Mouse (Mus musculus) liver, embryonic 13.5 days (tissue): ENCODE data around the gene Ndufa9. TPM values are rescaled to one million over a fixed set of nuclear protein-coding genes. Genes with fewer than 3 reads are reported as not detected.
A peak's percentile ranks its signal among the peaks of the same experiment; 100 is the strongest.

Source experiments
- ATAC-seq: fragments of 200-750 bp; cut with Nextera tagmentation; 2 replicates; pipeline ENCODE4 v1.8.0; 2017; ENCODE audit warnings: low read depth, mild to moderate bottlenecking, moderate number of reproducible peaks, moderate library complexity
- DNase-seq: peaks from one replicate; pipeline ENCODE4 v3.0.0; 2022
- H3K27ac ChIP-seq: fragments of 300-500 bp; sonication (generic); 2 replicates; pipeline ENCODE4 v1.5.1; 2015; ENCODE audit warnings: moderate library complexity, mild to moderate bottlenecking, inconsistent platforms
- H3K27me3 ChIP-seq: fragments of 300-500 bp; sonication (generic); 2 replicates; pipeline ENCODE4 v1.6.1; 2015; ENCODE audit warnings: mild to moderate bottlenecking, inconsistent platforms
- H3K36me3 ChIP-seq: fragments of 300-500 bp; sonication (generic); 2 replicates; pipeline ENCODE4 v1.6.1; 2015; ENCODE audit warnings: mild to moderate bottlenecking, inconsistent platforms
- H3K4me1 ChIP-seq: fragments of 300-500 bp; sonication (generic); replicated peaks from 2 replicates; pipeline ENCODE4 v1.6.1; 2015; ENCODE audit warnings: inconsistent platforms
- H3K4me2 ChIP-seq: fragments of 300-500 bp; sonication (generic); 2 replicates; pipeline ENCODE4 v1.6.1; 2015; ENCODE audit warnings: inconsistent platforms, mild to moderate bottlenecking, moderate library complexity
- H3K4me3 ChIP-seq: fragments of 300-500 bp; sonication (generic); replicated peaks from 2 replicates; pipeline ENCODE4 v1.5.1; 2015; ENCODE audit warnings: mild to moderate bottlenecking, inconsistent platforms
- H3K9ac ChIP-seq: fragments of 300-500 bp; sonication (generic); 2 replicates; pipeline ENCODE4 v1.6.1; 2015; ENCODE audit warnings: mild to moderate bottlenecking, inconsistent platforms
- H3K9me3 ChIP-seq: fragments of 300-500 bp; sonication (generic); replicated peaks from 2 replicates; pipeline ENCODE4 v1.6.1; 2016; ENCODE audit warnings: inconsistent platforms
- WGBS: fragments of 180-500 bp; shearing (Covaris S2); methylation state at CpG from one replicate; pipeline ENCODE4 v1.1.7; 2015; ENCODE audit not compliant: insufficient replicate concordance; 5-methylcytosine and 5-hydroxymethylcytosine counted together
- polyA plus RNA-seq: library from polyadenylated mRNA; unstranded; fragments of >200 nt; fragmentation: Nextera tagmentation; extraction: Ambion mirVana; gene quantifications from 2 replicates; pipeline ENCODE4 v1.2.1, GENCODE M21; 2015

Ndufa9 gene
- polyA plus RNA-seq, 1 experiment from 2014 or later: 176 TPM

DNA sequence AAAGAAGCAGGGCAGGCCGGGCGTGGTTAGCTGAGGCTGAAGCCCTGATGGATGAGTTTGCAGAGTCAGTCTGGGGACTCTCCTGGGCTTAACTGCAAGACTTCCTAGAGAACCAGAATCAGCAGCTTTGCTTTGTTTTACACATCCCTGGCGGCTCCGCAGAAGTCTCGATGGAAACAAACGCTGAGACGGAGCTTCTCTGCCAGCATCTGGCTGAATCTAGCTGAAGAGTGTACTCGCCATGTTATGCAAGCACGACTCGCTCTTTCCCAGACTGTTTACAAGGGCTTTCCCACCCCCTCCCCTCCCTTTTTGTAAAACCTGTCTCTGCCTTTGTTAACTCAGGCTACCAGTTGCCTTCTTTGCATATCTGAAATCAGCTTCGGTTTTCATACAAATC, 46.0 kb downstream of the Ndufa9 start:
- Histone ChIP-seq H3K9me3 (no peaks in the 10 kb centered on the region), H3K9ac (no peak overlapping the region), H3K4me2 (no peak overlapping the region), H3K4me1 (no peaks in the 10 kb centered on the region), H3K27me3 (no peaks in the 10 kb centered on the region), H3K36me3 (no peaks in the 10 kb centered on the region), H3K4me3 (no peak overlapping the region), H3K27ac (no peak overlapping the region)
- 33% methylated on average over 11 of the region's 11 CpGs for WGBS
- ATAC-seq (no peak), DNase-seq (no peak)

DNA sequence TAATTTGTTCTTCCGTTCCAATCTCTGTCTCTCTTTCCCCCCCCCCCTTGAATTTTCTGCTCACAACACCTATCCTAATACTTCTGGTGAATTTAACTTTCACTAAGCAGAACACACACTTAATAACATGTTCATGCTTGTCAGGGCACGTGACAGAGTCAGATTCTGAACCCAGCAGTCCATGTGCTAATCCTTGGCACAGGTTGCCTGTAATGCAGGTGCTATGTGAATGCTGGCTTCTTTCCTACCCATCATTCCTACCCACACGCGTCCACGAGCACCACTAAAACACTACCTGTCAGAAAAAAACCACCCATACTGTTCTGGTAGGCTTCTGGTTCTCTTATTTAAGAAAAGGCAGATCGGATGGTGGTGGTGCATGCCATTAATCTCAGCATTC, 54.2 kb downstream of the Ndufa9 start:
- 68% methylated on average over 6 of the region's 6 CpGs for WGBS
- H3K4me1 ChIP-seq: no peaks in the 10 kb centered on the region
- ATAC-seq: no peak

DNA sequence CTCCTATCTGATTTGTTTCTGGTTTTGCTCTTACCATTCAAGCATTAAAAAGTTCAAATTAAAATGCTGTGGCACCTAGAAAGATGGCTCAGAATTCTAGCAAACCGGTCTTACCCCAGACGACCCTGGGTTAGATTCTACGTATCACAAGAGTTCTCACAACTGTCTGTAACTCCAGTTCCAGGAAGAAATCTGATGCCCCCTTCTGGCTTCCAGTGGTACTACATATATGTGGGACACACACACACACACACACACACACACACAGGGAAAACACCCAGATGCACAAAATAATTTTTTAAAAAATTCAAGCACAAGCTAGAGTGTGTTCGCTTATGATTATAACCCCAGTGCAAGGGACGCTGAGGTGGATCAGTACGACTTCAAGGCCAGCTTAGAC, 55.2 kb downstream of the Ndufa9 start:
- Histone ChIP-seq H3K4me1 (no peaks in the 10 kb centered on the region), H3K27me3 (no peaks in the 10 kb centered on the region), H3K4me2 (no peak overlapping the region), H3K9ac (no peak overlapping the region), H3K4me3 (no peak overlapping the region), H3K27ac (no peak overlapping the region), H3K36me3 (no peaks in the 10 kb centered on the region), H3K9me3 (no peaks in the 10 kb centered on the region)
- ATAC-seq (no peak), DNase-seq (no peak)
- 85% methylated on average over 6 of the region's 6 CpGs for WGBS

More for the DNA sequence above, 54.2 kb downstream of the Ndufa9 start:
- Histone ChIP-seq H3K27ac (no peak overlapping the region), H3K36me3 (no peaks in the 10 kb centered on the region), H3K9ac (no peak overlapping the region), H3K4me3 (no peak overlapping the region), H3K9me3 (no peaks in the 10 kb centered on the region), H3K4me2 (no peak overlapping the region), H3K27me3 (no peaks in the 10 kb centered on the region)
- no peak for DNase-seq

DNA sequence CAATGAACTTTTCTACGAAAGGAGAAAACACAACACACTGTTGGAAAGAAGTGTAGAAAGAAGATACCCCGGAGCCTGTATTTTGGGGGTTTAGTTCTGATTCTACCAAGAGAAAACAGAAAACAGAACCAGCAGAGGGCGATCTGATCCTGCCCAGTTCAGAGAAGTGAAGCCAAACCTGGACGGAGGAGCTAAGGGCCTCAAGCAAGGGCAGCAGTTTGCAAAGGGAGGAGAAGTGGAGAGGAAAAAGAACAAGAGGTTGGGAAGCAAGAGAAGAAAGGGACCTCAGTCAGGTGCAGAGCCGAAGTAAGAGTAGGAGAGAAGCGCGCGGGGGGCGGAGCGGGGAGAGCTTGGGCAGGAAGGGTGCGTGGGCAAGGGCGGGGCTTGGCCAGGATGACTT, 57.0 kb downstream of the Ndufa9 start:
- H3K4me2 ChIP-seq: peak overlapping the region; percentile 36
- 21% methylated on average over 12 of the region's 12 CpGs for WGBS
- DNase-seq (no peak), ATAC-seq (no peak)
- H3K4me3 ChIP-seq: no peak overlapping the region; the same call in 1 of the 2 replicates
- no peak overlapping the region for H3K27ac ChIP-seq
- no peaks in the 10 kb centered on the region for H3K27me3 ChIP-seq
- H3K4me1 ChIP-seq: no peaks in the 10 kb centered on the region
- H3K36me3 ChIP-seq: no peaks in the 10 kb centered on the region
- no peak overlapping the region for H3K9ac ChIP-seq
- no peaks in the 10 kb centered on the region for H3K9me3 ChIP-seq

DNA sequence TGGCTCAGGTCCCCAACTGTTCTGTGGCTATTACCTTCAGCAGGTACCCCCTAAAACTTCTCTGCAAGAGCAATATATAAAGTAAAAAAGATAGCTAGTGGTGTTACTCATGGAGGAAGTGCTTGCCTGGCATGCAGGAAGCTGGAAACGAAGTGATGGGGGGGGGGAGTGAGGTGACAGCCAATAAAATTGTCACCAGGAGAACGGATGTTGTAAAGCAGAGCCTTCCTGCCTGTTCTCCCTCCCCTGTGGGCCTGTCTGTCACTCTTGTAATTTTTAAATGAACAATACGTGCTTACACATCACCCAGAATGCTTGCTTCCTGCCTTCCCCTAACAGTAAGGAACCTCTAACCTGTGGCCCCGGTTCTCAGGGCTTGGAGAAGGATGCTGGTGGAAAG, 57.4 kb downstream of the Ndufa9 start:
- WGBS: 22% methylated on average over 4 of the region's 4 CpGs
- ATAC-seq (no peak), DNase-seq (no peak)
- Histone ChIP-seq H3K4me2 (no peak overlapping the region), H3K9me3 (no peaks in the 10 kb centered on the region), H3K27ac (no peak overlapping the region), H3K4me1 (no peaks in the 10 kb centered on the region), H3K4me3 (no peak overlapping the region), H3K27me3 (no peaks in the 10 kb centered on the region), H3K9ac (no peak overlapping the region), H3K36me3 (no peaks in the 10 kb centered on the region)

DNA sequence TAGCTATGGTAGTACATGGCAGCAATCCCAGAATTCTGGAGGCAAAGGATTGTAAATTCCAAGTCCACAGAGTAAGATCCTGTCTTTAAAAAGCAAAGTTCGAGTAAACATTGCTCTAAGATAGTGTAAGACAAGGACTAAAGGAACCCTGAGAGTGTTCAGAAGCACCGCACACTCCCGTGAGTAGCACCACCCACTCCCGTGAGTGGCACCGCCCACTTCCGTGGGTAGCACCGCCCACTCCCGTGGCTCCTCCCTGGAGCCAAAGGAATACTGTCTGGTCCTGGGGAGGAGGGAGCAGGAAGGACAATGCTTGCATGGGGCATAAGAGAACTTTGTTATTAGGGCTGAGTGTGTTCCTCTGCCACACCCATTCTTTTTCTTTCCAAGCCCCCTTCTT, 60.1 kb downstream of the Ndufa9 start:
- H3K36me3 ChIP-seq: no peaks in the 10 kb centered on the region
- ATAC-seq (no peak), DNase-seq (no peak)
- no peaks in the 10 kb centered on the region for H3K27me3 ChIP-seq
- WGBS: 59% methylated on average over 8 of the region's 8 CpGs
- H3K4me1 ChIP-seq: no peaks in the 10 kb centered on the region
- no peaks in the 10 kb centered on the region for H3K9me3 ChIP-seq
- no peak overlapping the region for H3K9ac ChIP-seq
- H3K27ac ChIP-seq: no peak overlapping the region
- no peak overlapping the region for H3K4me3 ChIP-seq
- H3K4me2 ChIP-seq: no peak overlapping the region

GRCm38 (mm10) chr6:126784206-126784605, 64.7 kb downstream of the Ndufa9 start:
- H3K27ac ChIP-seq: no peak overlapping the region

GRCm38 (mm10) chr6:126783651-126784066, 65.3 kb downstream of the Ndufa9 start:
- Histone ChIP-seq H3K27me3 (no peaks in the 10 kb centered on the region), H3K9ac (no peak overlapping the region), H3K36me3 (no peaks in the 10 kb centered on the region), H3K9me3 (no peaks in the 10 kb centered on the region), H3K4me3 (no peak overlapping the region), H3K4me1 (no peaks in the 10 kb centered on the region), H3K4me2 (no peak overlapping the region), H3K27ac (no peak overlapping the region)
- ATAC-seq (no peak), DNase-seq (no peak)
- WGBS: 47% methylated on average over 10 of the region's 10 CpGs

More at GRCm38 (mm10) chr6:126784206-126784605, 64.7 kb downstream of the Ndufa9 start:
- WGBS: 54% methylated on average over 5 of the region's 5 CpGs
- no peak for DNase-seq
- ATAC-seq: no peak
- H3K27me3 ChIP-seq: no peaks in the 10 kb centered on the region
- H3K9me3 ChIP-seq: no peaks in the 10 kb centered on the region
- no peak overlapping the region for H3K4me3 ChIP-seq
- no peak overlapping the region for H3K9ac ChIP-seq
- H3K36me3 ChIP-seq: no peaks in the 10 kb centered on the region
- H3K4me2 ChIP-seq: no peak overlapping the region
- H3K4me1 ChIP-seq: no peaks in the 10 kb centered on the region

DNA sequence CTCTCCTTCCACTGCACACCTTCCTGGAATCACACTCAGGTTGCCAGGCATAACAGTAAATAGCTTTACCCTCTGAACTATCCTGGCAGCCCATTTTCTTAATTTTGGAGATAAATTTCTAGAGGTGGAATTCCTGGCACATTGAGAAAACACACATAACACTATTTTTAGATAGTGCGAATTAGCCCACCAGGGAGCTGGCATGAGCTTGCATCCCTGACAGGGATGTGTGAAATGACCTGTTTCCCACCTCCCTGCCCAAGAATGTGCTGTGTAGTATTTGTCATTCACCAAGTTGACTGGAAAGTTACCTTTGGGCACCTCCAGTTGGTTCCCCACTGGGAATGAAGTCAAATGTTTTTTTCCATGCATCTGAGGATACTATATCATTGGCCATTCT, 65.9 kb downstream of the Ndufa9 start:
- Histone ChIP-seq H3K9ac (no peak overlapping the region), H3K27me3 (no peaks in the 10 kb centered on the region), H3K4me3 (no peak overlapping the region), H3K36me3 (no peaks in the 10 kb centered on the region), H3K4me2 (no peak overlapping the region), H3K4me1 (no peaks in the 10 kb centered on the region), H3K9me3 (no peaks in the 10 kb centered on the region), H3K27ac (no peak overlapping the region)
- 66% methylated on average over 1 of the region's 1 CpGs for WGBS
- DNase-seq: no peak
- ATAC-seq: no peak

DNA sequence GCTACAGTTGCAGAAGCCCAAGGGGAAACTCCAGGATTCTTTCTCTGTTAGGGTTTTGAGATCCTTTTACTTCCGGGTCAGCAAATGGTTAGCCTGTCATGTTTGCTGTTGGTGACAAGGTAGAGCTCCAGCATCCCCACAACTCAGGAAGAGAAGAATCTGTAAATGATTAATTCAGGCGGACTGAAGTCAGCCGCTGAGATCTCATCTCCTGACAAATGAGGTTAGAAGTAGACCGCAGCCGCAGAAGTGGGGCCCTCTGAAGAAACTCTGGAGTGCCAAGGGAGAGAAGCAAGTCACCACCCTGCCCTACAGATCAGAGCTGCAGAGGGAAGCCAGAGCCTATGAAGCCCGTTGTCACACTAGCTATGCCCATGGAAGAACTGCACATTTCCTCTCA, 71.0 kb downstream of the Ndufa9 start:
- ATAC-seq: no peak

DNA sequence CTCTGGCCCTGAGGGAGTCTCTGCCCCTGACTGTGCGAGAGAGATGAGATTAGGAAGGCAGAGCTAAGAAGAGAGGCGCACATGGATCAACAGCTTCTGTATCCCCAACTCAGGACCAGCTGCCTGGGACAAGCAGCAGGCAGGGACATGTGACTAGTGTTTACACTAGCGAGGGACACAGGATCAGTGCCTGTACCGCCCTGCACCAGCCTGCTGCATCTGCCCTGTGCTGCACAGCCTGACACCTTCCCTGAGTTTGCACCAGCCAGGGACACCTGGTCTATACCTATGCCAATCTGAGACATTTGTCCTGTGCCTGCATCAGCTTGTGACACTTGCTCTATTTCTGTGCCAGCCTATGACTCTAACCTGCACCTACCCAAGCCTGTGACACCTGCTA, 75.1 kb downstream of the Ndufa9 start:
- ATAC-seq (no peak), DNase-seq (no peak)
- no peak overlapping the region for H3K27ac ChIP-seq
- no peaks in the 10 kb centered on the region for H3K4me1 ChIP-seq
- H3K9me3 ChIP-seq: no peaks in the 10 kb centered on the region
- 55% methylated on average over 4 of the region's 4 CpGs for WGBS
- no peak overlapping the region for H3K4me3 ChIP-seq
- H3K27me3 ChIP-seq: no peaks in the 10 kb centered on the region
- no peaks in the 10 kb centered on the region for H3K36me3 ChIP-seq
- no peak overlapping the region for H3K4me2 ChIP-seq
- H3K9ac ChIP-seq: no peak overlapping the region

More for the DNA sequence above, 71.0 kb downstream of the Ndufa9 start:
- no peaks in the 10 kb centered on the region for H3K27me3 ChIP-seq
- H3K4me2 ChIP-seq: no peak overlapping the region
- WGBS: 64% methylated on average over 6 of the region's 6 CpGs
- H3K36me3 ChIP-seq: no peaks in the 10 kb centered on the region
- no peak for DNase-seq
- no peak overlapping the region for H3K9ac ChIP-seq
- no peaks in the 10 kb centered on the region for H3K9me3 ChIP-seq
- no peak overlapping the region for H3K4me3 ChIP-seq
- H3K27ac ChIP-seq: no peak overlapping the region
- no peaks in the 10 kb centered on the region for H3K4me1 ChIP-seq

GRCm38 (mm10) chr6:126772326-126772725, 76.6 kb downstream of the Ndufa9 start:
- no peak for DNase-seq
- 42% methylated on average over 4 of the region's 4 CpGs for WGBS

More at GRCm38 (mm10) chr6:126772326-126772725, 76.6 kb downstream of the Ndufa9 start:
- Histone ChIP-seq H3K4me1 (no peaks in the 10 kb centered on the region), H3K27me3 (no peaks in the 10 kb centered on the region), H3K4me3 (no peak overlapping the region), H3K27ac (no peak overlapping the region), H3K9ac (no peak overlapping the region), H3K4me2 (no peak overlapping the region), H3K36me3 (no peaks in the 10 kb centered on the region), H3K9me3 (no peaks in the 10 kb centered on the region)
- ATAC-seq: no peak
